Mouse (Mus musculus): Measurements from ENCODE around the gene Mrpl20. TPM values are rescaled to one million over a fixed set of nuclear protein-coding genes. Genes with fewer than 3 reads are reported as not detected.
"Not testable (repeated sequence)": the region's sequence is repeated elsewhere in the genome, so short reads cannot be mapped to it uniquely, and the experiment has no call there.

The Mrpl20 gene
- polyA plus RNA-seq, 1 experiment from 2014 or later: 283 TPM

DNA sequence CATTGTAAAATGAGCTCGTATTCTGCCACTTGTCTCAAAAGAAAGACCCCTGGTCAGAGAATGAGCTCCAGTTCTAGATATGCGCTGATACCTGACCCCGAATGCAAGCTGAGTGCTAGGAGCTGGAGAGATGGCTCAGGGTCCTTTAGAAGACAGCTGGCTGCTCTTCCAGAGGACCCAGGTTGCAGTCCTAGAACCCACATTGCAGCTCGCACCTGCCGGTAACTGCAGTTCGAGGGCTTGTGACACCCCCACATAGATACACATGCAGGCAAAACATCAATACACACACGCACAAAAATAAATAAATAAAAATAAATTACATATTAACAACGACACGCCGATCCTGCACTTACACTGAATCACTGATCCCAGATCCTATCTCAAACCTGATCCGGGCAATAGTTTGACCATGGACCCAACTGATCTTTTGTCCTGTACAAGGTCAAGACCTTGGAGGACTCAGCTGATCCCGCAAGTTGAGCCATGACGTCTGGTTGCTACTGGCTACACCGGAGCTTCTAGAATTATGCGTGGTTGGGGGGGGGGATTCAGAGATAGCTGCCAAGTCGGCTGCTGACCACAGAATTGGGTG lies 19.1 kb upstream of the Mrpl20 start:
- no peak for DNase-seq (ENCODE audit: low spot score)

GRCm38 (mm10) chr4:155784081-155784701 lies 18.5 kb upstream of the Mrpl20 start:
- peak; percentile 76 for DNase-seq (ENCODE audit: low spot score)

GRCm38 (mm10) chr4:155785246-155785645 lies 17.4 kb upstream of the Mrpl20 start:
- no peak for DNase-seq (ENCODE audit: low spot score)

DNA sequence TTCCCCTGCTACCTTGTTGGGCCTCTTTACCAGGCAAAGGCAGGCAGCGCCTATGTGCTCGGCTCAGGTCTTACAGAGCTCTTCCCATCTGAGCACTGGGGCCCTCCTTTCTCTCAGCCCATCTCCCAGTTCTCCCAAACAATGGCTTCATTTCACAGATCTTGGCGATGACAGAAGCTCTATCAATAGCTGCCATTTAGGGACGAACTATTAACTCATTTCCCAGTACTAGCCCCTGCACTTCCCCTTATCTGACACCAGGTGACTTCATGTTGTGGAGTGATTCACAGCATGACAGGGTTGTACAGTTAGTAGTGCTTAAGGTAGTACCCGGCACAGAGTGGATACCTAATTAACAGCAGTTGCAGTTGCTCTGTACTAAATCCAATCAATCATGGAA lies 16.9 kb upstream of the Mrpl20 start, which contains the start of gene Tmem88b:
Tmem88b (minus strand) TSS at position 56 of the 400 bp plus-strand sequence.
- no peak for DNase-seq (ENCODE audit: low spot score)

- DNase-seq (ENCODE audit: low spot score): no peak
These were observed 14.4 kb upstream of the Mrpl20 start for GRCm38 (mm10) chr4:155788300-155788699.

GRCm38 (mm10) chr4:155788833-155789232 lies 13.8 kb upstream of the Mrpl20 start:
- not testable (repeated sequence) for DNase-seq (ENCODE audit: low spot score)

GRCm38 (mm10) chr4:155790021-155790489 lies 12.6 kb upstream of the Mrpl20 start, which contains the start of gene Ankrd65:
Ankrd65 (plus strand) TSS chr4:155790439.
- DNase-seq (ENCODE audit: low spot score): no peak

- no peak for DNase-seq (ENCODE audit: low spot score)
These were observed 12.0 kb upstream of the Mrpl20 start for GRCm38 (mm10) chr4:155790650-155791161.

DNA sequence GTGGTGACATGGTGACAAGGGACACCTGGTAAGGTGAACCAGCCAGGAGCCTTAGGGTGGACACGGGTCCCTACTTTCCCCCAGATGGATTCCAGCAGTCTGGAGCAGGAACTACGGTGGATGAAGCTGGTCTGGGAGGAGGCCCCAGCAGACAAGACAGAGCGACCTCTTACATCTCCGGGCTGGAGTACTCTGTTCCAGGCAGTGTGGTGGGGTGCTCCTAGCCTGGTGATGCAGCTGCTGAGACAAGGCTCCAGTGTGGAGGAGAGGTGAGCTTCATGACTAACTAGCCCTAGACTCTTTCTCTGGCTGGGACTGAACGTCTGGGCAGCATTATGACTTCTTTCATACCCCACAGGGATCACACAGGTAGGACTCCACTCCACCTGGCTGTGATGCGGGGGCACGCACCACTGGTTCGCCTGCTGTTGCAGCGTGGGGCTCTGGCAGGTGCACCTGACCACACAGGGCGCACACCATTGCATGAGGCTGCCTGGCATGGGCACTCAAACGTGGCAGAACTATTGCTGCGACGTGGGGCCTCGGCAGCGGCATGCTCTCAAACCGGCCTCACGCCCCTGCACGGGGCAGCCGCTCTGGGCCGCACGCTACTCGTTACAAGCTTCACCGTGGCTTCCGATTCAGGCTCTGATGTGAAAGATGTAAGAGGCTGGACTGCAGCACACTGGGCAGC lies 11.3 kb upstream of the Mrpl20 start:
- no peak for DNase-seq (ENCODE audit: low spot score)

GRCm38 (mm10) chr4:155793730-155794129 lies 8.9 kb upstream of the Mrpl20 start:
- DNase-seq (ENCODE audit: low spot score): no peak

DNA sequence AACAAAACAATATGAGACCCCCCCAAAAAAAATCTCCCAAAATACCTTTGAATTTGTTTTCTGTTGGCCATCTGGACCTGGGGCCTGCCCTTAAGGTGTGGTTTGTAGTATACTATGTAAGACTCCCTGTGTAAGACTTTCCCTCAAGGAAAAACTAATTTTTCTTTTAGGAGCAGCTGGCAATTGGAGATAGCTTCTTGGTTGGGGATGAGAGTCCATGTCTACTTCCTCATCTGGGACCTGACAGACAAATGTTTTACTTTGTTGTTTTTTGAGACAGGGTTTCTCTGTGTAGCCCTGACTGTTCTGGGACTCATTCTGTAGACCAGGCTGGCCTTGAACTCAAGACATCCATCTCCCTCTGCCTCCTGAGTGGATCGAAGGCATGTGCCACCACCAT lies 603 bp upstream of the Mrpl20 start:
- no peak for DNase-seq (ENCODE audit: low spot score)

- peak; percentile 96 for DNase-seq (ENCODE audit: low spot score)
These were observed 813 bp downstream of the Mrpl20 start for GRCm38 (mm10) chr4:155803340-155804041.

DNA sequence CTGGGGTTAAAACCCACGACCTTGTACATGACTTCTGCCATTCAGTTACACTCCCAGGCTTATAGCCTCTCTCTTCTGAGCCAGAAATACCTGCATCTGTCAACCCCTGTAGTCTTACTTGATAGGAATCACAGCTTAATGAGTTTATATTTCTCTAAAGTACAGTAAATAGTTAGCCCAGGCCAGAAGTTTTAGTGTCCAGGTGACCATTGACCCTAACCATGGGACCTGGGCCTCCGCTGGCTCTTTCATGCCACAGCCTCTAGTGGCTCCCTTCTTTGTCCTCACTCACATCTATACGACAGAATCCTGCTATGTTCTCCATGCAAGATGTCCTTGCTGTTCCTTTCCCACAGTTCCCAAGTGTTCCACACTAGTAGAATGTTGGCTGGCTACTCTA lies 5.2 kb downstream of the Mrpl20 start:
- no peak for DNase-seq (ENCODE audit: low spot score)

- peak; percentile 98 for DNase-seq (ENCODE audit: low spot score)
These were observed 9.4 kb downstream of the Mrpl20 start, which contains the start of gene Ccnl2 for GRCm38 (mm10) chr4:155811929-155812664. Ccnl2 (plus strand) TSS chr4:155812489.

GRCm38 (mm10) chr4:155812665-155813181 lies 10.0 kb downstream of the Mrpl20 start:
- peak; percentile 60 for DNase-seq (ENCODE audit: low spot score)

DNA sequence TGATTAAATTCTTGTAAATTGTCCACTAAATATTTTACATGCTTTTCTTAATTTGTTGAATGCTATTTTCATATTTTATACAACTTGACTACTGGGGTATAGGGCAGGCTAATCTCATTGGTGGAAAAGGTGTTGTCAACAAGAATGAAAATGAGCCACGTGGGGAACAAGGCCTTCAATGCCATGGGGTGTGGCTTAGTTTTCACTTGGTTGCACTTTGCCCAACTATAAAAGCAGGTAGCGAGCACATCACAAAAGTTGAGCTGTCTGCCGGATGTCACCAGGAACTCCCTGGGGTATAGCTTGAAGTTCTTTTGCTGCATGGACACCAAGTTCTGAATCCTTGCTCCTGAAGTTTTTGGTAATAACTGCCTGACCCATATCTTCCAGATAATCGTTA lies 14.9 kb downstream of the Mrpl20 start:
- no peak for DNase-seq (ENCODE audit: low spot score)

DNA sequence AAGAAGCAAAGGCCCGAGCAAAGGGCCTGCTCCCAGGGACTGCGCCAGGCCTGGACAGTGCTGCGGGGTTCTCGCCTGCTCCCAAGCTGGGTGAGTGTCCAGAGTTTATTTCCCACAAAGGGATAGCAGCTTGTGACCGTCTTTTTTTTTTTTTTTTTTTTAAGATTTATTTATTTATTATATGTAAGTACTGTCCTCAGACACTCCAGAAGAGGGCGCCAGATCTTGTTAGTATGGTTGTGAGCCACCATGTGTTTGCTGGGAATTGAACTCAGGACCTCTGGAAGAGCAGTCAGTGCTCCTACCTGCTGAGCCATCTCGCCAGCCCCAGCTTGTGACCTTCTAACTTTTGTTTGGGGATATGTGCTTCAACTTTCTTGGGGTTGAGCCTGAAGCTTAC lies 18.3 kb downstream of the Mrpl20 start:
- peak; percentile 20 for DNase-seq (ENCODE audit: low spot score)

DNA sequence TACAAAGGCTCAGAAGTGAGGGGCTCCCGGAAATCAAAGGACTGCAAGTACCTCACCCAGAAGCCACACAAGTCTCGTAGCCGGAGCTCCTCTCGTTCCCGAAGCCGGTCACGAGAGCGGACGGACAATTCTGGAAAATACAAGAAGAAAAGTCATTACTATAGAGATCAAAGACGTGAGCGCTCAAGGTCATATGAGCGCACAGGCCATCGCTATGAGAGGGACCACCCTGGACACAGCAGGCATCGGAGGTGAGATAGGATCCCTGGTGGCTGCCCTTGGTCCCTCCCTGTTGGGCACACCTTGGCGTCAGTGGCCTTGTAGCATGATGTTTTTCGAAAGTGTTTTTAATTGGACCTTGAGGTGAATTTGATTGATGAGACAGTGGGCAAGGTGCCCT lies 20.8 kb downstream of the Mrpl20 start:
- DNase-seq (ENCODE audit: low spot score): no peak

DNA sequence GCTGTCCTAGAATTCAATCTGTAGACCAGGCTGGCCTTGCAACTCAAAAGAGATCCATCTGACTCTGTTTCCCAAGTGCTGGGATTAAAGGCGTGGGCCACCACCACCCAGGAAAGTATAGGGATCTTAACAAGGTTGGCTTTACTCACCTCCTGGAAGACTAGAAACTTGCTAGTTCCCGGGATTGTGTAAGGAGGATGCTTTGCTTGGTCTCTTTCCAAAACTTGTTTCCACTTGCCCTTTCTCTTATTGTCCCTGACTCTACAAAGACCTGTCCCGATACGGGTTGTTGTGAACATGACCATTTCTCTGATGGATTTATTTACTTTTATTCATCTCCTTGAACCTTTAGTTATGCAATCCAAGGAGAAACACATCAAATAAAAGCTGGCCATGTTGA lies 27.2 kb downstream of the Mrpl20 start:
- DNase-seq (ENCODE audit: low spot score): no peak

DNA sequence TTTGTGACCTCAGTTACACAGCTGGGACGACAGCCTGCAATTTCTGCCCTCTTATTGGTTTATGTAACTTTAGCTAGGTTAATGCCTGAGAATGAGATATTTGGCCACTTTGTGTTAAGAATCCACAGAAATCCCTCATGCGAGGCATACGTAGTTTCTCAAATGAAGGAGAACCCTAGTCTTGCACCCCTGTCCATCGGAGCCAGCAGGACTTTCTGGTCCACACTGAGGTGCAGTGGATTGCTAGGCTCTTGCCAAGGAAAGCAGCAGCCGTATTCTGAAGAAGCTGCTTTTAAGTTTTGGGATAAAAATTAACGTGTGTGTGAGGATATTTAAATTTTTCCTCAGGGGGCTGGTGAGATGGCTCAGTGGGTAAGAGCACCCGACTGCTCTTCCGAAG lies 27.9 kb downstream of the Mrpl20 start:
- DNase-seq (ENCODE audit: low spot score): peak; percentile 13
